Mouse (Mus musculus) MEL (cell line): Measurements from ENCODE around the gene Cd101.

ENCODE experiments used
- CHD1 ChIP-seq: IDR thresholded peaks from 2 replicates; pipeline ENCODE4 v1.6.1; 2012; ENCODE audit warnings: low read depth, mild to moderate bottlenecking, inconsistent platforms, low read length, improper control_type of control experiment
- CTCF ChIP-seq, 3 experiments: IDR thresholded peaks in 2 of 3; conservative IDR thresholded peaks in 1 of 3; 2 replicates each; pipeline ENCODE4 v1.5.1; 2011 to 2012; ENCODE audit warnings: low read length in 3 of 3, low read depth in 2 of 3, mild to moderate bottlenecking in 2 of 3, improper control_type of control experiment in 1 of 3, inconsistent platforms in 1 of 3, mixed read lengths in 1 of 3, moderate library complexity in 1 of 3; ENCODE audit not compliant: control insufficient read depth in 1 of 3, insufficient read depth in 1 of 3, poor library complexity in 1 of 3, severe bottlenecking in 1 of 3
- ELF1 ChIP-seq: IDR thresholded peaks from 2 replicates; pipeline ENCODE4 v1.6.1; 2014; ENCODE audit warnings: low read depth, mild to moderate bottlenecking, inconsistent platforms, low read length, improper control_type of control experiment, moderate library complexity
- EP300 ChIP-seq, 2 experiments: IDR thresholded peaks; 2 replicates each; pipeline ENCODE4 v1.6.1; 2011; ENCODE audit warnings: improper control_type of control experiment in 2 of 2, low read length in 2 of 2, low read depth in 1 of 2, mild to moderate bottlenecking in 1 of 2
- GABPA ChIP-seq: IDR thresholded peaks from 2 replicates; pipeline ENCODE4 v1.6.1; 2012; ENCODE audit warnings: low read depth, mild to moderate bottlenecking, inconsistent platforms, low read length, improper control_type of control experiment, moderate library complexity
- HCFC1 ChIP-seq: IDR thresholded peaks from 2 replicates; pipeline ENCODE4 v1.6.1; 2012; ENCODE audit warnings: low read depth, mild to moderate bottlenecking, inconsistent platforms, low read length, improper control_type of control experiment, moderate library complexity
- MAX ChIP-seq: IDR thresholded peaks from 2 replicates; pipeline ENCODE4 v1.6.1; 2011; ENCODE audit warnings: low read length, improper control_type of control experiment
- POLR2A ChIP-seq, 2 experiments: IDR thresholded peaks; 2 replicates each; pipeline ENCODE4 v1.6.1; 2011 to 2012; ENCODE audit warnings: low read length in 2 of 2, mild to moderate bottlenecking in 2 of 2, control low read depth in 1 of 2, improper control_type of control experiment in 1 of 2, low read depth in 1 of 2, moderate library complexity in 1 of 2; ENCODE audit not compliant: control insufficient read depth in 1 of 2, insufficient read depth in 1 of 2, poor library complexity in 1 of 2
- RCOR1 ChIP-seq: IDR thresholded peaks from 2 replicates; pipeline ENCODE4 v1.6.1; 2012; ENCODE audit warnings: low read depth, mild to moderate bottlenecking, inconsistent platforms, low read length, improper control_type of control experiment
- UBTF ChIP-seq: IDR thresholded peaks from 2 replicates; pipeline ENCODE4 v1.6.1; 2012; ENCODE audit warnings: low read depth, mild to moderate bottlenecking, inconsistent platforms, low read length, improper control_type of control experiment, moderate library complexity, borderline replicate concordance; ENCODE audit not compliant: insufficient read depth
- ZKSCAN1 ChIP-seq: IDR thresholded peaks from 2 replicates; pipeline ENCODE4 v1.6.1; 2012; ENCODE audit warnings: low read depth, mild to moderate bottlenecking, inconsistent platforms, low read length, improper control_type of control experiment, moderate library complexity

- no peak for TF ChIP-seq ZKSCAN1
- no peak for TF ChIP-seq HCFC1
- TF ChIP-seq UBTF: no peak
- TF ChIP-seq RCOR1: no peak
- no peak for TF ChIP-seq CTCF (IDR thresholded peaks at IDR 0.05 in 2 of 3, conservative IDR thresholded peaks at IDR 0.05 in 1 of 3; ENCODE audit: control insufficient read depth in 1 of 3, insufficient read depth in 1 of 3, low read depth in 2 of 3, low read length in 3 of 3, poor library complexity in 1 of 3, severe bottlenecking in 1 of 3)
- TF ChIP-seq MAX: no peak
- TF ChIP-seq GABPA: no peak
- no peak for TF ChIP-seq POLR2A (IDR thresholded peaks at IDR 0.05; ENCODE audit: control insufficient read depth in 1 of 2, insufficient read depth in 1 of 2, low read depth in 1 of 2, low read length in 2 of 2, poor library complexity in 1 of 2)
- no peak for TF ChIP-seq CHD1
- no peak for TF ChIP-seq EP300 (IDR thresholded peaks at IDR 0.05; ENCODE audit: low read depth in 1 of 2, low read length in 2 of 2)
- TF ChIP-seq ELF1: no peak
Measured at GRCm38 (mm10) chr3:101070796-101071235, 41.5 kb upstream of the Cd101 start.
